Mouse (Mus musculus) spleen, postnatal 0 days (tissue): ENCODE results near the gene Slco1b2. TPM values are rescaled to one million over a fixed set of nuclear protein-coding genes. Genes with fewer than 3 reads are reported as not detected.

Experiments
- polyA plus RNA-seq: library from polyadenylated mRNA; unstranded; fragments of >200 nt; fragmentation: Nextera tagmentation; extraction: Ambion mirVana; gene quantifications from 2 replicates; pipeline ENCODE4 v1.2.1, GENCODE M21; 2015

The Slco1b2 gene
- 0.10 and 0.29 TPM in 2 replicates for polyA plus RNA-seq

DNA sequence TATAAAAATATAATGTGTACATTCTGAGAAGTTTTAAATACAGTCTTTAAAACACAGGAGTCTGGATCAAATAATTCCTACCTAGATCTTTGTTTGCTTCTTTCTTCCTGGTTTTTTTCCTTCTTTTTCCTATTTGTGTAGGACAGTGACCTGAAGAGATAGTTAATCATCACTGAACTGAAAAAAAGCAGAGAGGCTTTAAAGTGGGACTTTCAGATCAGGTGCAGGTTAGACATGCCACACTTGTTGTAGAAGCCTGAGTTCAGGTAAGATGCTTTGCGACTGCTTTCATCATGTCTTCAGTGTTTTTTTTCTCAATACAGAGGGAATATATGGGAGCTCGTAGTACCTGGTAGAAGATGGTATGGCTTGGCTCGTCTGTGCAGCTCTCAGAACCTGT, at the start of gene Slco1b2:
TSS of gene Slco1b2 (plus strand) at position 228 of the 400 bp plus-strand sequence.

Other genes with a start within 250 kb of the Slco1b2 start
- 0.07 and 0.10 TPM in 2 replicates for gene Slco1c1, start 105.2 kb upstream of the Slco1b2 start, polyA plus RNA-seq
- not detected in 2 replicates for gene Gm5724, start 144.3 kb downstream of the Slco1b2 start, polyA plus RNA-seq
- 0.07 and 0.23 TPM in 2 replicates for gene Slco1a4, start 226.7 kb downstream of the Slco1b2 start, polyA plus RNA-seq